Mouse (Mus musculus) ZHBTc4 (cell line): ENCODE measurements around the gene Me1.

Experiments used
- DNase-seq: peaks from one replicate; pipeline ENCODE4 v3.0.0-alpha.2; 2011; ENCODE audit warnings: low read depth, low spot score

Gene Me1

GRCm38 (mm10) chr9:86549637-86550162, 146.1 kb downstream of the Me1 start:
- no peak for DNase-seq

DNA sequence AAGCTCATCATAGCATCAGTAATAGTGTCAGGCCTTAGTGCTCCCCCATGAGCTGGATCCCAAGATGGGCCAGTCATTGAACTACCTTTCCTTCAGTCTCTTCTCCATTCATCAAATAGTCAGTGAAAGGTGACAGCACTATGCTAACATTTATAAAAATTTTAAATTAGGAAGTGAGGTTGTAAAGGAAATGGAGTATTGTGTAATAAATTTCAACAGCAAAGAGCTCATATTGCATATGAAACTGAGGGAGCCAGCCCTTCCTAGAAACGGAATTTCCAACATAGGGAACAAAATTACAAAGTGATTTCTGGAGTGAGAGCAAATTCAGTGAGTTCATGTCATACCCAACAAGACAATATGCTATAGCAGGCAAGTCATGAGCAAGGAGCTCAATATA, 151.2 kb downstream of the Me1 start:
- DNase-seq: no peak

GRCm38 (mm10) chr9:86543451-86543850, 152.3 kb downstream of the Me1 start:
- DNase-seq: no peak

- DNase-seq: no peak
Observed at GRCm38 (mm10) chr9:86534071-86534470, 161.7 kb downstream of the Me1 start.
